Mouse (Mus musculus) adrenal gland, adult 2 months (tissue): Measurements from ENCODE around the gene Cenpq. TPM values are rescaled to one million over a fixed set of nuclear protein-coding genes. Genes with fewer than 3 reads are reported as not detected.

Experiments used
- polyA plus RNA-seq: library from polyadenylated mRNA; depleted of rRNA; stranded (reverse); fragments of >200 nt; gene quantifications from 2 replicates; pipeline ENCODE4 v1.2.3, GENCODE M21; 2012; rRNA removed
- total RNA-seq, 2 experiments: library from RNA; stranded (reverse); gene quantifications; 2 replicates each; pipeline ENCODE4 v1.2.3; 2021

The Cenpq gene
- total and polyA plus RNA-seq, 3 experiments: 0.29 to 8.7 (median 7.8) TPM

Other genes with a start within 250 kb of the Cenpq start
- gene Esp1, start 207.9 kb downstream of the Cenpq start, total RNA-seq: not detected
- gene Esp1, start 207.9 kb downstream of the Cenpq start, polyA plus RNA-seq: not detected in 2 replicates
- not detected for gene Crisp2, start 128.0 kb downstream of the Cenpq start, total RNA-seq
- not detected in 2 replicates for gene Crisp2, start 128.0 kb downstream of the Cenpq start, polyA plus RNA-seq
- not detected for gene Rhag, start 123.9 kb downstream of the Cenpq start, total RNA-seq
- gene Rhag, start 123.9 kb downstream of the Cenpq start, polyA plus RNA-seq: not detected in 2 replicates
- 1 to 10 TPM in 1 of 2 experiments, under 1 TPM in 1; 0.55 to 1.1 TPM for gene 9130008F23Rik, start 54.5 kb downstream of the Cenpq start, total RNA-seq
- gene 9130008F23Rik, start 54.5 kb downstream of the Cenpq start, polyA plus RNA-seq: 0.24 and 0.60 TPM in 2 replicates
- gene Glyatl3, start 20.7 kb downstream of the Cenpq start, total RNA-seq: not detected
- gene Glyatl3, start 20.7 kb downstream of the Cenpq start, polyA plus RNA-seq: not detected in 2 replicates
- gene Mut, start 362 bp downstream of the Cenpq start, total RNA-seq: 100 to 1,000 TPM; 164 to 177 TPM
- gene Mut, start 362 bp downstream of the Cenpq start, polyA plus RNA-seq: 10.1 and 11.4 TPM in 2 replicates